Mouse (Mus musculus) heart, embryonic 11.5 days (tissue): ENCODE data around the gene Afap1. TPM values are rescaled to one million over a fixed set of nuclear protein-coding genes. Genes with fewer than 3 reads are reported as not detected.

Source experiments
- ATAC-seq: fragments of 200-750 bp; cut with Nextera tagmentation; replicated peaks from 2 replicates; pipeline ENCODE4 v1.8.0; 2017; ENCODE audit warnings: moderate library complexity; ENCODE audit not compliant: insufficient number of reproducible peaks, low FRiP score, low TSS enrichment
- H3K27ac ChIP-seq: fragments of 300-500 bp; sonication (generic); 2 replicates; pipeline ENCODE4 v1.5.1; 2014; ENCODE audit warnings: mild to moderate bottlenecking, low read depth, low read length
- H3K27me3 ChIP-seq: fragments of 300-500 bp; sonication (generic); 2 replicates; pipeline ENCODE4 v1.6.1; 2014; ENCODE audit warnings: mild to moderate bottlenecking, low read length, mixed read lengths; ENCODE audit not compliant: control insufficient read depth, insufficient read depth
- H3K36me3 ChIP-seq: fragments of 300-500 bp; sonication (generic); 2 replicates; pipeline ENCODE4 v1.6.1; 2014; ENCODE audit warnings: mild to moderate bottlenecking, low read length, moderate library complexity, mixed read lengths; ENCODE audit not compliant: control insufficient read depth, insufficient read depth
- H3K4me1 ChIP-seq: fragments of 300-500 bp; sonication (generic); 2 replicates; pipeline ENCODE4 v1.6.1; 2014; ENCODE audit warnings: low read length; ENCODE audit not compliant: control insufficient read depth, insufficient read depth
- H3K4me2 ChIP-seq: fragments of 300-500 bp; sonication (generic); 2 replicates; pipeline ENCODE4 v1.6.1; 2014; ENCODE audit warnings: mild to moderate bottlenecking, moderate library complexity
- H3K4me3 ChIP-seq: fragments of 300-500 bp; sonication (generic); 2 replicates; pipeline ENCODE4 v1.5.1; 2014; ENCODE audit warnings: low read depth, low read length
- H3K9ac ChIP-seq: fragments of 300-500 bp; sonication (generic); 2 replicates; pipeline ENCODE4 v1.6.1; 2014; ENCODE audit warnings: mild to moderate bottlenecking, low read depth, low read length, moderate library complexity
- H3K9me3 ChIP-seq: fragments of 300-500 bp; sonication (generic); replicated peaks from 2 replicates; pipeline ENCODE4 v1.6.1; 2016; ENCODE audit warnings: low read length; ENCODE audit not compliant: control insufficient read depth
- WGBS: fragments of 180-500 bp; shearing (Covaris S2); extraction: QIAGEN DNeasy Blood & Tissue Kit; methylation state at CpG from one replicate; pipeline ENCODE4 v1.1.7; 2014; ENCODE audit not compliant: insufficient replicate concordance; 5-methylcytosine and 5-hydroxymethylcytosine counted together
- polyA plus RNA-seq: library from polyadenylated mRNA; unstranded; fragments of >200 nt; fragmentation: Nextera tagmentation; extraction: Ambion mirVana; gene quantifications from 2 replicates; pipeline ENCODE4 v1.2.1, GENCODE M21; 2014

The Afap1 gene
- polyA plus RNA-seq, 1 experiment from 2014 or later = 19.9 TPM

GRCm38 (mm10) chr5:35901226-35901809, 8.2 kb downstream of the Afap1 start:
- Histone ChIP-seq H3K4me2 (peak overlapping the region; percentile 51), H3K27ac (peak overlapping the region; percentile 82), H3K9ac (peak overlapping the region; percentile 10; the same call in 1 of the 2 replicates), H3K9me3 (no peaks in the 10 kb centered on the region), H3K4me1 (peaks cover 75% of the 10 kb centered on the region), H3K27me3 (no peaks in the 10 kb centered on the region), H3K4me3 (0 out of 2 replicates have a peak overlapping the region, but pooled peaks have one; percentile 5), H3K36me3 (no peaks in the 10 kb centered on the region)
- ATAC-seq = peak; percentile 67
- WGBS = 28% methylated on average over 12 of the region's 12 CpGs

GRCm38 (mm10) chr5:35903456-35903855, 10.3 kb downstream of the Afap1 start:
- no peaks in the 10 kb centered on the region for H3K36me3 ChIP-seq
- H3K4me1 ChIP-seq = peaks cover 80% of the 10 kb centered on the region
- peak overlapping the region; percentile 1; the same call in 1 of the 2 replicates for H3K4me2 ChIP-seq
- WGBS = 36% methylated on average over 8 of the region's 8 CpGs
- no peak overlapping the region for H3K4me3 ChIP-seq
- H3K27ac ChIP-seq = peak overlapping the region; percentile 72
- H3K27me3 ChIP-seq = no peaks in the 10 kb centered on the region
- ATAC-seq = no peak
- H3K9me3 ChIP-seq = no peaks in the 10 kb centered on the region
- no peak overlapping the region for H3K9ac ChIP-seq

- 42% methylated on average over 8 of the region's 8 CpGs for WGBS
- H3K36me3 ChIP-seq = no peaks in the 10 kb centered on the region
- H3K4me2 ChIP-seq = peak overlapping the region; percentile 35
- H3K4me3 ChIP-seq = no peak overlapping the region
- no peaks in the 10 kb centered on the region for H3K9me3 ChIP-seq
- H3K27ac ChIP-seq = peak overlapping the region; percentile 72
- no peak for ATAC-seq
- H3K27me3 ChIP-seq = no peaks in the 10 kb centered on the region
- H3K9ac ChIP-seq = peak overlapping the region; percentile 4; the same call in 1 of the 2 replicates
- peaks cover 85% of the 10 kb centered on the region for H3K4me1 ChIP-seq
Measured at GRCm38 (mm10) chr5:35905283-35905682, 12.2 kb downstream of the Afap1 start.

GRCm38 (mm10) chr5:35907090-35907489, 14.0 kb downstream of the Afap1 start:
- no peaks in the 10 kb centered on the region for H3K9me3 ChIP-seq
- no peak overlapping the region for H3K27ac ChIP-seq
- H3K4me1 ChIP-seq = peaks cover 72% of the 10 kb centered on the region
- no peak overlapping the region for H3K9ac ChIP-seq
- WGBS = 55% methylated on average over 4 of the region's 4 CpGs
- no peak overlapping the region for H3K4me3 ChIP-seq
- ATAC-seq = no peak
- H3K27me3 ChIP-seq = no peaks in the 10 kb centered on the region
- H3K4me2 ChIP-seq = no peak overlapping the region
- 0 out of 2 replicates have a peak, but pooled peaks cover 2% of the 10 kb centered on the region for H3K36me3 ChIP-seq

- no peaks in the 10 kb centered on the region for H3K9me3 ChIP-seq
- 0 out of 2 replicates have a peak, but pooled peaks cover 2% of the 10 kb centered on the region for H3K36me3 ChIP-seq
- H3K4me2 ChIP-seq = peak overlapping the region; percentile 33
- H3K9ac ChIP-seq = peak overlapping the region; percentile 53; the same call in 1 of the 2 replicates
- peak; percentile 53 for ATAC-seq
- H3K4me1 ChIP-seq = peaks cover 70% of the 10 kb centered on the region
- H3K4me3 ChIP-seq = no peak overlapping the region
- peak overlapping the region; percentile 81 for H3K27ac ChIP-seq
- WGBS = 35% methylated on average over 15 of the region's 15 CpGs
- H3K27me3 ChIP-seq = no peaks in the 10 kb centered on the region
Measured at GRCm38 (mm10) chr5:35907633-35908426, 14.7 kb downstream of the Afap1 start.

GRCm38 (mm10) chr5:35908626-35909443, 15.7 kb downstream of the Afap1 start:
- peak overlapping the region; percentile 81 for H3K27ac ChIP-seq
- peak overlapping the region; percentile 30 for H3K4me2 ChIP-seq
- 0 out of 2 replicates have a peak overlapping the region, but pooled peaks have one; percentile 56 for H3K9ac ChIP-seq
- H3K9me3 ChIP-seq = no peaks in the 10 kb centered on the region
- H3K4me3 ChIP-seq = no peak overlapping the region
- no peaks in the 10 kb centered on the region for H3K27me3 ChIP-seq
- ATAC-seq = no peak
- H3K4me1 ChIP-seq = peaks cover 61% of the 10 kb centered on the region
- 0 out of 2 replicates have a peak, but pooled peaks cover 2% of the 10 kb centered on the region for H3K36me3 ChIP-seq
- WGBS = 44% methylated on average over 13 of the region's 13 CpGs

- no peak overlapping the region for H3K9ac ChIP-seq
- no peaks in the 10 kb centered on the region for H3K9me3 ChIP-seq
- H3K36me3 ChIP-seq = no peaks in the 10 kb centered on the region
- no peak for ATAC-seq
- WGBS = 68% methylated on average over 12 of the region's 12 CpGs
- no peak overlapping the region for H3K4me2 ChIP-seq
- H3K27ac ChIP-seq = no peak overlapping the region
- H3K27me3 ChIP-seq = no peaks in the 10 kb centered on the region
- no peak overlapping the region for H3K4me3 ChIP-seq
- H3K4me1 ChIP-seq = peaks cover 49% of the 10 kb centered on the region
Measured at GRCm38 (mm10) chr5:35915629-35916300, 22.6 kb downstream of the Afap1 start.

GRCm38 (mm10) chr5:35916666-35917065, 23.5 kb downstream of the Afap1 start:
- Histone ChIP-seq H3K4me2 (no peak overlapping the region), H3K4me3 (no peak overlapping the region), H3K27me3 (no peaks in the 10 kb centered on the region), H3K36me3 (no peaks in the 10 kb centered on the region), H3K27ac (no peak overlapping the region; the same call in 1 of the 2 replicates), H3K9me3 (no peaks in the 10 kb centered on the region), H3K4me1 (peaks cover 56% of the 10 kb centered on the region), H3K9ac (no peak overlapping the region)
- WGBS = 63% methylated on average over 5 of the region's 5 CpGs
- no peak for ATAC-seq
